Mouse (Mus musculus) embryonic facial prominence, embryonic 11.5 days (tissue): Measurements from ENCODE around the gene Vmn2r93. TPM values are rescaled to one million over a fixed set of nuclear protein-coding genes. Genes with fewer than 3 reads are reported as not detected.

Experiments used
- ATAC-seq: fragments of 200-750 bp; cut with Nextera tagmentation; replicated peaks from 2 replicates; pipeline ENCODE4 v1.8.0; 2017; ENCODE audit warnings: low read depth; ENCODE audit not compliant: insufficient number of reproducible peaks, low FRiP score, low TSS enrichment
- DNase-seq: peaks from one replicate; pipeline ENCODE4 v3.0.0-alpha.2; 2015; ENCODE audit warnings: low spot score
- H3K27ac ChIP-seq: fragments of 300-500 bp; sonication (generic); replicated peaks from 2 replicates; pipeline ENCODE4 v1.5.1; 2014; ENCODE audit warnings: mild to moderate bottlenecking, low read depth, low read length, control low read depth
- H3K27me3 ChIP-seq: fragments of 300-500 bp; sonication (generic); 2 replicates; pipeline ENCODE4 v1.6.1; 2014; ENCODE audit warnings: mild to moderate bottlenecking, low read length, moderate library complexity, mixed read lengths; ENCODE audit not compliant: control insufficient read depth, insufficient read depth
- H3K36me3 ChIP-seq: fragments of 300-500 bp; sonication (generic); replicated peaks from 2 replicates; pipeline ENCODE4 v1.6.1; 2014; ENCODE audit warnings: low read depth, mild to moderate bottlenecking, low read length, moderate library complexity, mixed read lengths; ENCODE audit not compliant: control insufficient read depth, insufficient read depth
- H3K4me1 ChIP-seq: fragments of 300-500 bp; sonication (generic); 2 replicates; pipeline ENCODE4 v1.6.1; 2014; ENCODE audit warnings: low read length, mixed read lengths; ENCODE audit not compliant: control insufficient read depth, insufficient read depth
- H3K4me2 ChIP-seq: fragments of 300-500 bp; sonication (generic); 2 replicates; pipeline ENCODE4 v1.6.1; 2014; ENCODE audit warnings: low read depth, mild to moderate bottlenecking, control low read depth, low read length, moderate library complexity
- H3K4me3 ChIP-seq: fragments of 300-500 bp; sonication (generic); 2 replicates; pipeline ENCODE4 v1.5.1; 2014; ENCODE audit warnings: low read depth, low read length, control low read depth
- H3K9ac ChIP-seq: fragments of 300-500 bp; sonication (generic); replicated peaks from 2 replicates; pipeline ENCODE4 v1.6.1; 2014; ENCODE audit warnings: mild to moderate bottlenecking, control low read depth, low read length
- H3K9me3 ChIP-seq: fragments of 300-500 bp; sonication (generic); replicated peaks from 2 replicates; pipeline ENCODE4 v1.6.1; 2016; ENCODE audit warnings: mild to moderate bottlenecking, low read length, inconsistent platforms, mixed read lengths; ENCODE audit not compliant: control insufficient read depth
- WGBS: fragments of 180-500 bp; shearing (Covaris S2); extraction: QIAGEN DNeasy Blood & Tissue Kit; methylation state at CpG from one replicate; pipeline ENCODE4 v1.1.7; 2014; 5-methylcytosine and 5-hydroxymethylcytosine counted together
- polyA plus RNA-seq: library from polyadenylated mRNA; unstranded; fragments of >200 nt; fragmentation: Nextera tagmentation; extraction: Ambion mirVana; gene quantifications from 2 replicates; pipeline ENCODE4 v1.2.1, GENCODE M21; 2014

Vmn2r93 gene
- not detected in 2 replicates for polyA plus RNA-seq

DNA sequence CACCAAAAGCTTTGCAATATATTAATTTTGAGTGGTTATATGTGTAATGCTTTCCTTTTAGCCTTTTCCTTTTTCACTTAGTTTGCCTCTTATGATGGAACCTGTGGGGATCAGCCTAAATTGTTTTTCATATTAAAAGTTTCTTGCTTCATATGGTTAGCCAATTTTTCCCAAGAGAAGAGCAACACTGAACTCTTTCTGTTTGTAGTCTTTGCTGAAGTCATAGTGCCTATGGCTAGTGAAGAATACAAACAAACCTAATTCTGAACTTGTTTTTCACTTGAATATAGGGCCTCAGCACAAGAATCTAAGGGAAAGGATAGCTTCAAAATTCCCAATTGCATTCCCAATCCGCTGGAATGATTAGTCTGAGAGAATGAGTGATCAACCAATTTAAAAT lies at the start of gene Vmn2r93:
Gene Vmn2r93, plus strand, starts transcription at position 301 of the 400 bp plus-strand sequence.
- peaks cover 2% of the 10 kb centered on the region; the same call in 1 of the 2 replicates for H3K9me3 ChIP-seq
- no peak within 1 kb of the TSS for H3K27ac ChIP-seq
- no peaks in the 10 kb centered on the region for H3K36me3 ChIP-seq
- no peak within 1 kb of the TSS for H3K4me3 ChIP-seq
- H3K9ac ChIP-seq = no peak within 1 kb of the TSS
- H3K4me2 ChIP-seq = no peak within 1 kb of the TSS
- no peak for DNase-seq
- ATAC-seq = no peak
- 51% methylated on average over 1 of the region's 1 CpGs for WGBS
- no peaks in the 10 kb centered on the region for H3K27me3 ChIP-seq
- no peaks in the 10 kb centered on the region for H3K4me1 ChIP-seq

DNA sequence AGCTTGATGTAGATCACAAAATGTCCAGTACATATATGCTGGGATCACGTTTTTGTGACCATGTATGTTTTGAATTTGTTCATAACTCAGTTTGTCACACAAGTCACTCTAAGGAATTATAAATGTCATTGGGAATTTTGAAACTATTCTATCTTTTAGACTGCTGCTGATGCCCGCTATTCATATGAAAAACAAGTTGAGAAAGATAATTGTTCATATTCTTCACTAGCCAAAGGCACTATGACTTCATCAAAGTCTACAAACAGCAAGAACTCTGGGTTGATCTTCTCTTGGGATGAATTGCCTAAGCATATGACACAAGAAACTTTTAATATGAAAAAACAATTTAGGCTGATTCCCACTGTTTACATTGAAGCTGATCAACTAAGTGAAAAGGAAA lies 20.2 kb upstream of the Vmn2r93 start, which contains the start of gene Vmn2r94:
Gene Vmn2r94, minus strand, starts transcription at position 101 of the 400 bp plus-strand sequence.
- Histone ChIP-seq H3K4me3 (no peak within 1 kb of the TSS), H3K27ac (no peak within 1 kb of the TSS), H3K4me1 (no peaks in the 10 kb centered on the region), H3K4me2 (no peak within 1 kb of the TSS), H3K36me3 (no peaks in the 10 kb centered on the region), H3K9me3 (no peaks in the 10 kb centered on the region), H3K9ac (no peak within 1 kb of the TSS), H3K27me3 (no peaks in the 10 kb centered on the region)
- WGBS = 57% methylated on average over 2 of the region's 2 CpGs
- no peak for ATAC-seq
- DNase-seq = no peak

DNA sequence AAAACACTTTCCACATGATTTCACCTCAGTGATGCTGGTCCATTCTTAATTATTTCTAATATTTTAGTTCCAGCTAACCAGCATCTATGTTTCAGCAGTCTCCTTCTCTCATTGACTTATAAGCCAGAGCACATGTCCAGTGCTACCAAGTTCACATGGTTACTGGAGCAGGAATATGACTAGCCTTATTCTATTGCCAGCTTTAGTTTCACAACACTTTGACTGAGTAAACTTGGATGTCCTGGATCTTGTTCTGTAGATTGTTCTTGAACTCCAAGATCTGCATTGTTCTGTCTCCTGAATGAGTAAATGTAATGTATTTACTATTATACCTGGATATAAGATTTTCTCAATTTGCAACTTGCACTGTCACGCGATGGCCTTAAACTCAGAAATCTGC lies 25.1 kb downstream of the Vmn2r93 start:
- 87% methylated on average over 2 of the region's 2 CpGs for WGBS

DNA sequence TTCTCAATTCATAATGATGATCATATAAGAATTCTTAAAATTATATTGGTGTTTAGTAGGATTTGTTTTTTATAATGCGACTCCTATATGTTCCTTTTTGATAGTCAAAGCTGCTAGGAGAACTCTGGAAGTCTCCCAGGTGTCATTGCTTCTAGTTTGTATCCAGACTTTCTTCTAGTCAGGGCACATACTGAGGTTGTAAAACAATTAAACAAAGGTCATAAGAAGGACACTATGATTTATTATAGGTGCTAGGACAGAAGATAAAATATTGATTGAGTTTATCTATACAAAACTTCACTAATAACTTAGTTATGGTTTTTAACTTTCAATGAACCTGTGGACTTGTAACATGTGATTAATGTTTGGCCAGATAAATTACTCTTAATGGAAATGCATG lies 62.1 kb downstream of the Vmn2r93 start:
- no peaks in the 10 kb centered on the region for H3K36me3 ChIP-seq
- 60% methylated on average over 1 of the region's 1 CpGs for WGBS

More for the DNA sequence above, 25.1 kb downstream of the Vmn2r93 start:
- H3K9me3 ChIP-seq = no peaks in the 10 kb centered on the region
- H3K36me3 ChIP-seq = no peaks in the 10 kb centered on the region
- H3K27me3 ChIP-seq = no peaks in the 10 kb centered on the region
- H3K27ac ChIP-seq = no peak overlapping the region
- H3K4me3 ChIP-seq = no peak overlapping the region
- DNase-seq (no peak), ATAC-seq (no peak)
- no peak overlapping the region for H3K4me2 ChIP-seq
- H3K9ac ChIP-seq = no peak overlapping the region
- no peaks in the 10 kb centered on the region for H3K4me1 ChIP-seq

DNA sequence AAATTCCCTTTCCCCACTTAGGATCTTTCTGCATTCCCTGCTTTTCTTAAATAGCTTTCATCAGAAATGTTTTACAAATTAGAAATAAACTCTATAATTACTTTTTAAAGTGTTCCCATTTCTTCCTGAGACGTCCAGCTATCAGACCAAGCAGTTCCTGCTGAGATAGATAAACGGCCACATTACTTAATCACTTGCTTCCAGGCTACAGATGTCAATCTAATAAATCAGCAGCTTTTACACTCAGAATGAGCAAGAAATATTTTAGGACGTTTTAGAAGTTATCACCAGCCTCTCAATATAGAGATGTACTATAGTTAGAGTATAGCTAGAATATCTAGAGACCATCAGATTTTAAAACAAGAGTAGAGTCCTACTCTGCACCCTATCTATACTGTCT lies 62.7 kb downstream of the Vmn2r93 start:
- H3K27me3 ChIP-seq = no peaks in the 10 kb centered on the region
- H3K9ac ChIP-seq = no peak overlapping the region
- H3K9me3 ChIP-seq = 0 out of 2 replicates have a peak, but pooled peaks cover 3% of the 10 kb centered on the region
- DNase-seq (no peak), ATAC-seq (no peak)
- WGBS = 58% methylated on average over 3 of the region's 3 CpGs
- H3K27ac ChIP-seq = no peak overlapping the region
- no peaks in the 10 kb centered on the region for H3K36me3 ChIP-seq
- H3K4me2 ChIP-seq = no peak overlapping the region
- H3K4me3 ChIP-seq = no peak overlapping the region
- H3K4me1 ChIP-seq = no peaks in the 10 kb centered on the region

More for the DNA sequence above, 62.1 kb downstream of the Vmn2r93 start:
- Histone ChIP-seq H3K9ac (no peak overlapping the region), H3K9me3 (0 out of 2 replicates have a peak, but pooled peaks cover 3% of the 10 kb centered on the region), H3K4me1 (no peaks in the 10 kb centered on the region), H3K4me2 (no peak overlapping the region), H3K27me3 (no peaks in the 10 kb centered on the region), H3K4me3 (no peak overlapping the region), H3K27ac (no peak overlapping the region)
- DNase-seq (no peak), ATAC-seq (no peak)

Other genes starting within 250 kb of the Vmn2r93 start
- not detected in 2 replicates for gene Vmn2r124, start 248.7 kb upstream of the Vmn2r93 start, polyA plus RNA-seq
- not detected in 2 replicates for gene Vmn2r91, start 213.1 kb upstream of the Vmn2r93 start, polyA plus RNA-seq
- gene Vmn2r92, start 146.2 kb upstream of the Vmn2r93 start, polyA plus RNA-seq = not detected in 2 replicates
- not detected in 2 replicates for gene Vmn2r94, start 20.3 kb upstream of the Vmn2r93 start, polyA plus RNA-seq
- not detected in 2 replicates for gene Vmn2r95, start 126.0 kb downstream of the Vmn2r93 start, polyA plus RNA-seq